Mouse (Mus musculus): ENCODE data around the gene Edar. TPM values are rescaled to one million over a fixed set of nuclear protein-coding genes. Genes with fewer than 3 reads are reported as not detected.

Edar gene
- total RNA-seq, 2 experiments from 2014 or later, result 0.32 to 0.60 TPM

Other genes starting within 250 kb of the Edar start
- 10 to 100 TPM; 89.1 to 94.5 TPM for gene Ranbp2, start 228.7 kb downstream of the Edar start, total RNA-seq (2021)
- gene Ccdc138, start 177.7 kb downstream of the Edar start, total RNA-seq (2021), result 1 to 10 TPM; 4.6 to 4.8 TPM
- not detected for gene Gm17542, start 42.6 kb upstream of the Edar start, total RNA-seq (2021)
- gene Sh3rf3, start 137.7 kb upstream of the Edar start, total RNA-seq (2021), result 10 to 100 TPM; 51.2 to 52.5 TPM